Mouse (Mus musculus) thymus, postnatal 36 days (tissue): ENCODE measurements around the gene Zyg11b.
A peak's percentile ranks its signal among the peaks of the same experiment; 100 is the strongest.

Experiments
- DNase-seq, 2 experiments: peaks; one replicate each; pipeline ENCODE4 v3.0.0; 2022; ENCODE audit warnings: mixed read lengths in 2 of 2

Zyg11b gene

GRCm38 (mm10) chr4:108317656-108318605, 17.0 kb upstream of the Zyg11b start:
- DNase-seq: peak; percentile 40 to 44

DNA sequence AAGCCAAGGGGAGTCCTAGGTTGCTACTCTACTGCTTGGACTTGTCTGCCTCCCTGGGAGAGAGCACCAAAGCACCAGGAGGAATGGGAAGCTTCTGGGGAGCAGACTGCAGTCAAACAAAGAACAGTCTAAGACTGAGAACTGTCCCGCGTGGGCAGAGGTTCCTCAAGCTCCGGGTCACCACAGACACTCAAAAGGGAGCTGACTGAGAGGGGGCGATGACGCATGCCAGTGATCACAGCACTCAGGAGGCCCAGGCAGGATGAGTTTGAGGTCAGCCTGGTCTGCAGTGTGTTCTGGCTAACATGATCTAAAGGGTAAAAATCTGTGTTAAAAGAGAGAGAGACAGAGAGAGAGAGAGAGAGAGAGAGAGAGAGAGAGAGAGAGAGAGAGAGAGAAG, 13.1 kb upstream of the Zyg11b start:
- DNase-seq: no peak

- DNase-seq: peak; percentile 49 to 53
Measured at GRCm38 (mm10) chr4:108310706-108311105, 9.8 kb upstream of the Zyg11b start.

DNA sequence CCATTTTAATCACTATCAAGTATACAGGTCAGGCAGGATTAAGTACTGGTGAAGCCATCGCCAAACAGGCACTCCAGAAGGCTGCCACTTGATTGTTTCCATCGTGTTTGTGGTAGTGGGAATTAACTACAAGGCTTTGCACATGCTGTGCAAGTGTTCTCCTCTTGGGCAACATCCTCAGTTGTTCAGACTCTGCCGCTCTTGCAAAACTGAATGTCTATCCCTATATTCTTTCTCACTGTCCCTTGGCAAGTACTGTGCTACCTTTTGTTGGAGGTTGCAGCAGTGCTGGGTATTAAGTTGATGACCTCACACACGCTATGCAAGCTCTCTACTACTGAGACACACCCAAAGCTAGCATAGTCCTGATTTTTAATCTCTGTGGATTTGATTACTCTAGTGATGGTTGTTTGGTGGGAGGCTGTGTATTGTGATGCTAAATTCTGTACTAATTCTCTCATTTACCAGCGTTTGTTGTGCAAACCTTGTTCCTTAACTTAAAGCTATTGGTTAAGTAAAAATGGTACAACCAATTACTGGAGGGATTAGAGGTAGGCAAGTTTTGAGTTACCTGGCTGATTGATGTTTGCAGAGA, 1.5 kb upstream of the Zyg11b start:
- DNase-seq: no peak

DNA sequence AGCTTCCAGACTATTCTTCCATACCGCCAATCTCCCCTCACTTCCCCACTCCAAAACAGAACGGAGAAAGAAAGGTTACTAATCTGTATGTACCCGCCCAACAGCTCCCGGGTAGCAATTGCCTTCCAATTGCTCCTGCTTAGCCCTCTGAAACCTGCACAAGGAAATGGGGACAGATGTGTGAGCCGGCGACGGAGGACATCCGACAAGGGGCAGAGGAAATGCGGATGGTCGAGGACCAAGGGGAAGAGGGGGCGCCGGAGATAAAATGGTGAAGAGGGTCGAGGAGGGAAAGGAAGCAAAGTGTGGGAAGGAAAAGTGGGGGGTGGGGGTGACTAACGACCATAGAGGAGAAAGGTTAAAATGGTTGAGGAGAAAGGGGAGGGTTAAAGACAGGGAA, 630 bp downstream of the Zyg11b start:
- peak; percentile 47 to 59 for DNase-seq

- no peak for DNase-seq
Measured at GRCm38 (mm10) chr4:108276973-108277372, 23.9 kb downstream of the Zyg11b start.

DNA sequence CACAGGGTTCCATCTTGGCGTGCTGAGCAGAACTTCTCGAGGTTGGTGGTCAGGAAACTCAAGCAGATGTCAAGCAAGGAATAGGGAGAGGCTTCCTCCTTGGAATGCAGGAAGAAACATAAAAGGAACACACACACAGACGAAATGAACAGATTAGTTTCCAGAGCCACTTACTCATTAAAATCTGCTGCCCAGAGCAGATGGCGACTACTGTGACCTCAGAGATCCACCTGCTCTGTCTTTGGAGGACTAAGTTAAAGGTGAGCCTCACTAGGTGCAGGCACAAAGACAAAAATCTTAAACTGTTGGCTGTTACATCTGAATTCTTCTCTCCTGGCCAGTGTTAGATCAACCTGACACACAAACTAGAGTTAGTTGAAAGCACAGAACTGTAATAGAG, 28.6 kb downstream of the Zyg11b start:
- DNase-seq: no peak

GRCm38 (mm10) chr4:108265774-108266173, 35.1 kb downstream of the Zyg11b start:
- DNase-seq: no peak

- DNase-seq: peak; percentile 8 to 21
Measured at GRCm38 (mm10) chr4:108253317-108253716, 47.6 kb downstream of the Zyg11b start.

- DNase-seq: no peak
Measured at GRCm38 (mm10) chr4:108250501-108250900, 50.4 kb downstream of the Zyg11b start.

- DNase-seq: no peak
Measured at GRCm38 (mm10) chr4:108249314-108249713, 51.6 kb downstream of the Zyg11b start.

DNA sequence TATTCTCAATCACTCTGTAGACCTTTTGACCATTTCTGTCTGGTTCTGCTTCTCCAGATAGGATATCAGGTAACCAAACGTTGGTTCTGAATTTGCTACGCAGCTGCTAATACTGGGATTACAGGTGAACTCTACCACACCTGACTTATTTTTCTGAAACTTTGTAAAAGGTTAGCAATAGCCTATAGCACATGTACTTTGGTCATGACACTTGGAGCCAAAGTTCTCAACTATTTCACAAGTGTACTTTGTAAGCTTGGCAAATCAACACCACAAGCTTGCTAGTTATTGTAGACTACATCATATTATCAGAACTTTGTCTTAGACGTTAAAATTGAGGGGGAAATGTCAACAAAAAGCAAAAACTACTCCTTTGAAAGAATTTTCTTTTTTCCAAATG, 67.2 kb downstream of the Zyg11b start:
- no peak for DNase-seq

DNA sequence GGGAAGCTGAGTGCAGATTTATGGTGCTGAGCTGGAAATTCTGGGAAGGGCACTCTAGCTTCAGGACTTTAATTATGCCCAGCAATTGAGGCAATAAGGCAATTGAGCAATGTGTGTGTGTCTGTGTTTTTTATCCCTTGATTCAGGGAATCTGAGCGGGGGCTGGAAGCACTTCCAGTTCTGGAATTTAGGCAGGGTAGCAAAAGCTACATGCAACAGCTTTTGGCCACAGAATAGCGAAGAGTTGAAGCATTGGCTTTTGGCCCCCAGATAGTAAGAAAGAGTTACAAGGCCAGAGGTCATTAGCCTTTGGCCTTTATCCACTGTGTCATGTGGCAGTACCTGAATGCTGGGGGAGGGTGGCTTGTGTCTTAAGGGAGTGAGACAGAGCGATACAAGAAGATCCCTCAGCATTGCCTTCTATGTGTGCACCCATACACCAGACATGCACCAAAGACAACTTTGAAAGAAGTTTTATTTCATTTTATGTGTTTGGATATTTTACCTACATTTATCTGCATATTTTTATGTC, 75.5 kb downstream of the Zyg11b start:
- DNase-seq: no peak

GRCm38 (mm10) chr4:108222507-108222906, 78.4 kb downstream of the Zyg11b start:
- DNase-seq: no peak

DNA sequence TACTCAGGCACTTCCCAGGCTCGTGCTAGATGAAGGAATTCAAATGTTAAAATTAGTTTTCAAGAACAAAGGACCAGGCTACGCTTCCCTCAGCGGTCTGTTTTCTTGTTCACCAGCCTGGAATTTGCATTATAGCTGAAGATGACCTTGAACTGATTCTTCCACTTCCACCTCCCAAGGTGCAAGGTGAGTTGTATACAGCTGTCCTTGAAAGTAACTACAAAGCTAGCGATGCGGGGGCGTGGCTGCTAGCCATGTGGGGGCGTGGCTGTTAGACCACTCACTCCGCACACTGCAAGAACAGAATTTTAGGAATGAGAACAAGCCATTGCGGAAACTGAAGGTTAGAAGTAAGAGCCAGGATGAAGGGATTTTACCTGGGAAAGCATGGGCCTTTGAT, 81.9 kb downstream of the Zyg11b start:
- no peak for DNase-seq

DNA sequence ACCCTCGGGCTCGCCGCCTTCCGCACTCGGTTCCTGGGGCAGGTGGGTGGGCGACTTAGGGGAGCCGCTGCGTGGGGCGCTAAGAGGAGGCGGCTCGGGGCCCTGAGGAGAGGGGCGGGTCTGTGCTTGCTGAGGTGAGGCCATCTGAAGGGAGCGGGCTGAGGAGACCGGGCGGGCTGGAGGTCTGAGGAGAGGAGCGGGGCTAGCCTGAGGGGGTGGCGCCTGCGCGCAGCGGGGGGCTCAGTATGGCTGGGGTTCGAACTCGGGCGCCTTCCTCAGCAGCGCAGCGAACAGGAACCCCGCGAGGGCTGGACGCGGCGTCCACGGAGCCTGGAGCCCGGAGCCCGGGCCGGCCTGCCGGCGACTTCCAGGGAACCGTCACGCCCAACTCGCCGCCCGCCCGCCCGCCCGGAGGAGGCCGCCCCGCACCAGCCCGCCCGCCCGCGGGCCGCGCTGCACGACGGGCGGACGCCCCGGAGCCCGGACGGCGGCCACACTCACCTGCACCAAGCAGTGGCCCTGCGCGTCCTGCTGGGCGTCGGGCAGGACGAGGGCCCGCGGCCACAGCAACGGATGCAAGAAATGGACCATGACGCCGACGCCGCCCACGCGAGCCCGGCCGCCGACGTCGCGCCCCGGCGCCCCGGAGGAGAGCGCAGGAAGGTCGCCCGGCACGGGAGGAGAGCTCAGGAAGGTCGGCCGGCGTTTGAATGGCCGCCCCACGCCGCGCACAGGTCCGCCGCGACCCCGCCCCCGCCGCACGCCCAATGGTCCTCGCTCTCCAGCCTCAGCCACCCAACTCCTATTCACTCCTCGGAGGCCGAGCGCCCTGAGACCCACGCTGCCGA, 83.3 kb downstream of the Zyg11b start, which contains the start of gene Zyg11a:
Gene Zyg11a (minus strand): TSS at position 717 of the 848 bp plus-strand sequence.
- DNase-seq: peak in 1 of 2 experiments; percentile 6

GRCm38 (mm10) chr4:108213023-108213422, 87.9 kb downstream of the Zyg11b start:
- DNase-seq: no peak

GRCm38 (mm10) chr4:108204629-108205028, 96.3 kb downstream of the Zyg11b start:
- DNase-seq: no peak

DNA sequence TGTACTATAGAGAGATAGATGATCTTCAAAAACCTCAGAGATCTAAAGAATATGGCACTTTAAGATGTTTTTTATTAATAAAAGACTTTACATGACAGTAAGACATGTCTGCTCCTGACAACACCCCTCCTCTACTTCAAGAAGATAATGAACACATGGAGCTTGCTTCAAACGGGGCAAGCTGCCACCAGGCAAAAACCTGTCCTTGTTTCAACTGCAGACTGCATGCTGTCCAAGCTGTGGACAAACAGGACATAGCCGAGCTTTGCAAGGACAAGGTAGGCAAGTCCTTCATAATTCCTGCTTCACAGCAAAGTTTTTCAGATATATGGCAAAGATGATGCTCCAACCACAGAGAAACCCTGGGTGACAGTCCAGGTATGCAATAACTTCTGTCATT, 101.7 kb downstream of the Zyg11b start:
- no peak for DNase-seq

DNA sequence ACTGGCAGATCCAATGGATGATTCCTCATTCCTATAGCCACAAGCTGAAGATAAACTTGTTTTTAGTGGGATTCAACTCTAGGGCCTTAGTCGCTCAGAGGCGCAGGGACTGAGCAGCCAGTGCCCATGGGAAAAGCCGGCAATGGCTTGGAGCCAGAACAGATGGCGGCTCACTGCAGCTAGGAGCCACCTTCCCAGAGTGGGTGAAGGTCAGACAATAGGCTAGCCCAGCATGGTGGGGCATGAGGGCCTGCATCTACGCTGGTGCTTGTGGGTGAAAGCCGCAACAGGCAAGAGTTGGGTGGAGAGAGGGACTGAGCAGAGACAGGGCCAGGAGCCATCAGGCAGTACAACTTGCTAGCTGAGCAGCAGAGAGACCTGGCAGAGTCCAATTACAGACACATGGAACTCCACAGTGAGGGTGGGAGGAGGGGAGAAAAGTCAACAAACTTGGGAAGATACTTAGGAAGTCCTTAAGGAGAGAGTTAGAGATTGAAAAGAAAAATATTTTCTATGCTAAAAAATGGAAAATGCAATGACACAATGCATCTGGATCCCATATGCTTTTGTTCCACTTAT, 104.5 kb downstream of the Zyg11b start:
- DNase-seq: no peak

DNA sequence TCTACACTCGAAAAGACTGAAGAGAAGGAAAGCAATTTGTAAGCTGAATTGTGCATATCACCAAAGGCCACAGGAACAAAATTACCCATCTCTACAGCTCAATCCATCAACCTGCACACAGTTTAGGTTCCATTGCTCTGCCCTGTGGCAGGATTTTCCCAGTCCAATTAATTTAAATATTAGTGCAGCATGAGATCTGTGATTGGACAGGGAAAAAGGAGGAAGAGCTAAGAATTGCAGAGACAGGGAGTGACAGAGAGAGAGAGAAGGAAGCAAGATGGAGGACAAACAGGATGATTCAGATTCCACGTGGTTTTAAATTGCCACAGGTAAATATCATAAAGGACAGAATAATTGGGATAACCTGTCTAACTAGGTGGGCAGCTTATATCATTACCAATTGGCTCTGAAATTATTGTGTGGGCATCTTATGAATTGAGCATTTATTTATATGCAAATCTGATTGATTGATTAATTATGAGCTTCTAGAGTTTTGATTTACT, 108.0 kb downstream of the Zyg11b start:
- DNase-seq: no peak

- DNase-seq: no peak
Measured at GRCm38 (mm10) chr4:108182278-108182677, 118.6 kb downstream of the Zyg11b start.
